Mouse (Mus musculus) liver, embryonic 14.5 days (tissue): Measurements from ENCODE around the gene Qpctl.

Source experiments
- CTCF ChIP-seq: IDR thresholded peaks from 2 replicates; pipeline ENCODE4 v1.5.1; 2016; ENCODE audit warnings: antibody characterized with exemption, low read depth, control low read depth
- EP300 ChIP-seq: IDR thresholded peaks from 2 replicates; pipeline ENCODE4 v1.6.1; 2016; ENCODE audit warnings: antibody characterized with exemption, low read depth

- TF ChIP-seq CTCF = peak; percentile 88
- TF ChIP-seq EP300 = no peak
Observed at GRCm38 (mm10) chr7:19197985-19198384, 48.9 kb upstream of the Qpctl start.
